Mouse (Mus musculus) retina, postnatal 7 days (tissue): ENCODE results near the gene Muc3.
"Not testable (repeated sequence)": the region's sequence is repeated elsewhere in the genome, so short reads cannot be mapped to it uniquely, and the experiment has no call there.

Experiments used
- DNase-seq: peaks from one replicate; pipeline ENCODE4 v3.0.0-alpha.2; 2012; ENCODE audit warnings: low read depth, low spot score

Gene Muc3

GRCm38 (mm10) chr5:137149272-137149882 lies at the start of gene Muc3:
TSS of gene Muc3 (minus strand) at chr5:137149322.
- not testable (repeated sequence) for DNase-seq

GRCm38 (mm10) chr5:137194488-137195120 lies 45.5 kb upstream of the Muc3 start:
- DNase-seq: no peak

GRCm38 (mm10) chr5:137193279-137193952 lies 44.3 kb upstream of the Muc3 start:
- no peak for DNase-seq

- no peak for DNase-seq
Measured at GRCm38 (mm10) chr5:137189326-137189725, 40.2 kb upstream of the Muc3 start.

- DNase-seq: no peak
Measured at GRCm38 (mm10) chr5:137185362-137185761, 36.2 kb upstream of the Muc3 start.

GRCm38 (mm10) chr5:137179646-137180374 lies 30.7 kb upstream of the Muc3 start:
- DNase-seq: no peak

GRCm38 (mm10) chr5:137173967-137174366 lies 24.8 kb upstream of the Muc3 start:
- no peak for DNase-seq

GRCm38 (mm10) chr5:137172591-137172990 lies 23.5 kb upstream of the Muc3 start:
- DNase-seq: no peak

- no peak for DNase-seq
Measured at GRCm38 (mm10) chr5:137171478-137171877, 22.4 kb upstream of the Muc3 start.

GRCm38 (mm10) chr5:137170836-137171380 lies 21.8 kb upstream of the Muc3 start:
- no peak for DNase-seq

- no peak for DNase-seq
Measured at GRCm38 (mm10) chr5:137167539-137167938, 18.4 kb upstream of the Muc3 start.

GRCm38 (mm10) chr5:137166012-137166411 lies 16.9 kb upstream of the Muc3 start:
- no peak for DNase-seq

GRCm38 (mm10) chr5:137161853-137162252 lies 12.7 kb upstream of the Muc3 start:
- DNase-seq: no peak

- DNase-seq: no peak
Measured at GRCm38 (mm10) chr5:137159461-137159860, 10.3 kb upstream of the Muc3 start.

GRCm38 (mm10) chr5:137153289-137153688 lies 4.2 kb upstream of the Muc3 start:
- DNase-seq: no peak

GRCm38 (mm10) chr5:137152623-137153022 lies 3.5 kb upstream of the Muc3 start:
- DNase-seq: no peak

- DNase-seq: no peak
Measured at GRCm38 (mm10) chr5:137140836-137141235, 8.3 kb downstream of the Muc3 start.

- DNase-seq: no peak
Measured at GRCm38 (mm10) chr5:137138977-137139376, 10.1 kb downstream of the Muc3 start.

- no peak for DNase-seq
Measured at GRCm38 (mm10) chr5:137134959-137135358, 14.2 kb downstream of the Muc3 start.

GRCm38 (mm10) chr5:137131490-137131889 lies 17.6 kb downstream of the Muc3 start:
- peak; percentile 46 for DNase-seq

GRCm38 (mm10) chr5:137129281-137129680 lies 19.8 kb downstream of the Muc3 start:
- DNase-seq: no peak

- no peak for DNase-seq
Measured at GRCm38 (mm10) chr5:137123516-137123915, 25.6 kb downstream of the Muc3 start.
